Mouse (Mus musculus) CH12.LX (cell line): ENCODE measurements around the gene Eef2kmt. TPM values are rescaled to one million over a fixed set of nuclear protein-coding genes. Genes with fewer than 3 reads are reported as not detected.

Experiments used
- DNase-seq: peaks from one replicate; pipeline ENCODE4 v3.0.0-alpha.2; 2013; ENCODE audit errors: extremely low read depth
- H3K27ac ChIP-seq: 2 replicates; pipeline ENCODE4 v1.5.1; 2012; ENCODE audit warnings: low read depth, mild to moderate bottlenecking, control low read depth, moderate library complexity; ENCODE audit not compliant: insufficient read depth
- H3K27me3 ChIP-seq: replicated peaks from 2 replicates; pipeline ENCODE3; 2012; ENCODE audit warnings: inconsistent platforms
- H3K36me3 ChIP-seq, 2 experiments: replicated peaks in 1 of 2; 2 replicates each; pipeline versions ENCODE3 to v1.6.1; 2012; ENCODE audit warnings: inconsistent platforms in 1 of 2, low read length in 1 of 2, mild to moderate bottlenecking in 1 of 2, mixed read lengths in 1 of 2, moderate library complexity in 1 of 2; ENCODE audit not compliant: control insufficient read depth in 1 of 2, insufficient read depth in 1 of 2
- H3K4me1 ChIP-seq, 2 experiments: 2 replicates each; pipeline ENCODE4 v1.6.1; 2012; ENCODE audit warnings: inconsistent platforms in 1 of 2, moderate library complexity in 1 of 2; ENCODE audit not compliant: insufficient read depth in 2 of 2, control insufficient read depth in 1 of 2
- H3K4me2 ChIP-seq: 2 replicates; pipeline ENCODE4 v1.6.1; 2012; ENCODE audit warnings: low read depth, mild to moderate bottlenecking, control low read depth; ENCODE audit not compliant: poor library complexity, insufficient read depth, severe bottlenecking
- H3K4me3 ChIP-seq, 3 experiments: fragments of 150-350 bp in 1 of 3; sonication (generic) in 1 of 3; replicated peaks in 1 of 3; 2 replicates each; pipeline versions ENCODE3 to v1.5.1; 2011 to 2012; ENCODE audit warnings: low read depth in 2 of 3, low read length in 2 of 3, mild to moderate bottlenecking in 2 of 3, moderate library complexity in 2 of 3, control low read depth in 1 of 3, improper control_type of control experiment in 1 of 3, inconsistent platforms in 1 of 3, mixed read lengths in 1 of 3; ENCODE audit not compliant: poor library complexity in 1 of 3
- H3K79me2 ChIP-seq: replicated peaks from 2 replicates; pipeline ENCODE4 v1.6.1; 2012; ENCODE audit warnings: mild to moderate bottlenecking, moderate library complexity; ENCODE audit not compliant: control insufficient read depth, poor library complexity, insufficient read depth, severe bottlenecking; ENCODE audit errors: extremely low read depth
- H3K9ac ChIP-seq: 2 replicates; pipeline ENCODE4 v1.6.1; 2012; ENCODE audit warnings: low read depth, mild to moderate bottlenecking, control low read depth, moderate library complexity; ENCODE audit not compliant: insufficient read depth
- H3K9me3 ChIP-seq: replicated peaks from 2 replicates; pipeline ENCODE3; 2012; ENCODE audit warnings: low read length, inconsistent platforms, mixed read lengths
- BHLHE40 ChIP-seq: IDR thresholded peaks from 2 replicates; pipeline ENCODE4 v1.6.1; 2011; ENCODE audit warnings: mild to moderate bottlenecking, low read depth, low read length, improper control_type of control experiment
- CTCF ChIP-seq, 2 experiments: IDR thresholded peaks in 1 of 2; conservative IDR thresholded peaks in 1 of 2; 2 replicates each; pipeline ENCODE4 v1.5.1; 2011 to 2012; ENCODE audit warnings: low read depth in 2 of 2, low read length in 2 of 2, improper control_type of control experiment in 1 of 2, inconsistent platforms in 1 of 2, mild to moderate bottlenecking in 1 of 2, moderate library complexity in 1 of 2
- E2F4 ChIP-seq: IDR thresholded peaks from 2 replicates; pipeline ENCODE4 v1.6.1; 2011; ENCODE audit warnings: low read depth, low read length, improper control_type of control experiment; ENCODE audit not compliant: insufficient replicate concordance
- ETS1 ChIP-seq: conservative IDR thresholded peaks from 2 replicates; pipeline ENCODE4 v1.6.1; 2012; ENCODE audit warnings: low read depth, mild to moderate bottlenecking, inconsistent platforms, low read length, improper control_type of control experiment, moderate library complexity
- JUND ChIP-seq: conservative IDR thresholded peaks from 2 replicates; pipeline ENCODE4 v1.6.1; 2011; ENCODE audit warnings: low read depth, low read length, improper control_type of control experiment
- KAT2A ChIP-seq: IDR thresholded peaks from 2 replicates; pipeline ENCODE4 v1.6.1; 2012; ENCODE audit warnings: low read length, improper control_type of control experiment, inconsistent platforms; ENCODE audit not compliant: insufficient replicate concordance
- MAFK ChIP-seq: IDR thresholded peaks from 2 replicates; pipeline ENCODE4 v1.6.1; 2011; ENCODE audit warnings: low read length, improper control_type of control experiment; ENCODE audit not compliant: insufficient replicate concordance
- MAX ChIP-seq: IDR thresholded peaks from 2 replicates; pipeline ENCODE4 v1.6.1; 2011; ENCODE audit warnings: low read length, improper control_type of control experiment
- MAZ ChIP-seq: IDR thresholded peaks from 2 replicates; pipeline ENCODE4 v1.6.1; 2012; ENCODE audit warnings: low read depth, mild to moderate bottlenecking, inconsistent platforms, low read length, improper control_type of control experiment, moderate library complexity
- MEF2A ChIP-seq: IDR thresholded peaks from 2 replicates; pipeline ENCODE4 v1.6.1; 2014; ENCODE audit warnings: low read depth, mild to moderate bottlenecking, inconsistent platforms, low read length, improper control_type of control experiment, borderline replicate concordance
- NELFE ChIP-seq: IDR thresholded peaks from 2 replicates; pipeline ENCODE4 v1.6.1; 2011; ENCODE audit warnings: low read depth, low read length, improper control_type of control experiment
- PAX5 ChIP-seq: IDR thresholded peaks from 2 replicates; pipeline ENCODE4 v1.6.1; 2012; ENCODE audit warnings: low read length, inconsistent platforms, mixed read lengths
- POLR2A ChIP-seq: IDR thresholded peaks from 2 replicates; pipeline ENCODE4 v1.6.1; 2011; ENCODE audit warnings: low read depth, mild to moderate bottlenecking, improper control_type of control experiment, low read length
- RAD21 ChIP-seq: IDR thresholded peaks from 2 replicates; pipeline ENCODE4 v1.6.1; 2011; ENCODE audit warnings: low read depth, mild to moderate bottlenecking, low read length, improper control_type of control experiment, moderate library complexity
- RCOR1 ChIP-seq: conservative IDR thresholded peaks from 2 replicates; pipeline ENCODE4 v1.6.1; 2012; ENCODE audit warnings: low read depth, mild to moderate bottlenecking, inconsistent platforms, low read length, improper control_type of control experiment
- SMC3 ChIP-seq: IDR thresholded peaks from 2 replicates; pipeline ENCODE4 v1.6.1; 2011; ENCODE audit warnings: low read depth, low read length, improper control_type of control experiment
- TBP ChIP-seq: conservative IDR thresholded peaks from 2 replicates; pipeline ENCODE4 v1.6.1; 2011; ENCODE audit warnings: low read depth, low read length, improper control_type of control experiment
- TCF12 ChIP-seq: IDR thresholded peaks from 2 replicates; pipeline ENCODE4 v1.6.1; 2014; ENCODE audit warnings: low read depth, mild to moderate bottlenecking, inconsistent platforms, low read length, improper control_type of control experiment
- USF1 ChIP-seq: IDR thresholded peaks from 2 replicates; pipeline ENCODE4 v1.6.1; 2014; ENCODE audit warnings: low read depth, mild to moderate bottlenecking, inconsistent platforms, low read length, improper control_type of control experiment
- ZC3H11A ChIP-seq: IDR thresholded peaks from 2 replicates; pipeline ENCODE4 v1.6.1; 2012; ENCODE audit warnings: low read depth, mild to moderate bottlenecking, inconsistent platforms, low read length, improper control_type of control experiment
- ZKSCAN1 ChIP-seq: IDR thresholded peaks from 2 replicates; pipeline ENCODE4 v1.6.1; 2012; ENCODE audit warnings: low read depth, inconsistent platforms, low read length, improper control_type of control experiment, borderline replicate concordance
- ZMIZ1 ChIP-seq: IDR thresholded peaks from 2 replicates; pipeline ENCODE4 v1.6.1; 2012; ENCODE audit warnings: low read depth, mild to moderate bottlenecking, inconsistent platforms, low read length, improper control_type of control experiment
- dilution Hi-C: fragments of 300-500 bp; cut with MboI; formaldehyde crosslinking; loops from 2 replicates; pipeline ENCODE4 v1.14.3; 2020; ENCODE audit warnings: low sequenced_read_pairs; ENCODE audit not compliant: extremely low pct_unique_long_range_greater_than_20kb, extremely low pct_ligation_motif_present
- in situ Hi-C: fragments of 300-500 bp; cut with MboI; formaldehyde crosslinking; loops from 3 replicates; pipeline ENCODE4 v1.14.3; 2019; ENCODE audit warnings: low sequenced_read_pairs, low pct_ligation_motif_present, low pct_unique_long_range_greater_than_20kb, mixed read lengths
- polyA plus RNA-seq: library from polyadenylated mRNA; unstranded; fragments of >175 nt; gene quantifications from 2 replicates; pipeline ENCODE4 v1.2.1, GENCODE M21; 2012; ENCODE audit warnings: low read depth; ENCODE audit not compliant: insufficient read length
- total RNA-seq, 2 experiments: library from RNA; depleted of rRNA; stranded (reverse); fragments of 300-350 nt in 1 of 2; fragments of >200 nt in 1 of 2; gene quantifications; 2 replicates each; pipeline ENCODE4 v1.2.3; 2012 to 2014

The Eef2kmt gene
- total and polyA plus RNA-seq, 3 experiments, result 38.5 to 41.6 (median 39.8) TPM

DNA sequence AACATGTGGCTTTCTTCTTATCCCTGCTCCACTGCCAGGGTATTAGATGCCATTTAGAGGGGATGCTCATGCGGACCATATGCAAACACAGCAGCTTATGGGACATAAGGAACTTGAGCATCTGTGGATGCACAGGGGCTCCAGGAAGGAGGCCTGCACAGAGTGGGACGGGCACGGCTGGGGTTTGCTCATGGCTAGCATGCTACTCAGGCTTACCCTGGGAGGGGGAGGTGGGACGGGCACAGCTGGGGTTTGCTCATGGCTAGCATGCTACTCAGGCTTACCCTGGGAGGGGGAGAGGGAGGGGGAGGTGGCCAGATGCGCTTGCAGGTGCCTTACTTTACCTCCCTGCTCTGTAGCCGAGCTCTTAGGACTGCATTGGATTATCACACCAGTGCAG is 12.9 kb downstream of the Eef2kmt start:
- dilution Hi-C loops, result no loop called here
- TF ChIP-seq MAFK (no peak), ZKSCAN1 (no peak), NELFE (no peak), BHLHE40 (no peak), MAZ (no peak), TCF12 (no peak), POLR2A (no peak), TBP (no peak), ZMIZ1 (no peak), PAX5 (no peak), CTCF (conservative IDR thresholded peaks at IDR 0.05 in 1 of 2, IDR thresholded peaks at IDR 0.05 in 1 of 2; ENCODE audit: low read depth in 2 of 2, low read length in 2 of 2) (no peak), ETS1 (no peak), SMC3 (no peak), MEF2A (no peak), USF1 (no peak), JUND (no peak), RCOR1 (no peak), KAT2A (no peak)
- Histone ChIP-seq H3K4me3 (no peak overlapping the region), H3K27ac (no peak overlapping the region), H3K9ac (no peak overlapping the region), H3K4me1 (no peaks in the 10 kb centered on the region), H3K36me3 (peaks cover 83 to 97% of the 10 kb centered on the region in 2 experiments), H3K79me2 (no peaks in the 10 kb centered on the region), H3K27me3 (no peaks in the 10 kb centered on the region), H3K4me2 (no peak overlapping the region), H3K9me3 (no peaks in the 10 kb centered on the region)
- in situ Hi-C loops, result loop anchor here (5.0 kb wide), 1 partner anchor 36 kb away; no protein-coding TSS in a partner anchor
- DNase-seq, result no peak

DNA sequence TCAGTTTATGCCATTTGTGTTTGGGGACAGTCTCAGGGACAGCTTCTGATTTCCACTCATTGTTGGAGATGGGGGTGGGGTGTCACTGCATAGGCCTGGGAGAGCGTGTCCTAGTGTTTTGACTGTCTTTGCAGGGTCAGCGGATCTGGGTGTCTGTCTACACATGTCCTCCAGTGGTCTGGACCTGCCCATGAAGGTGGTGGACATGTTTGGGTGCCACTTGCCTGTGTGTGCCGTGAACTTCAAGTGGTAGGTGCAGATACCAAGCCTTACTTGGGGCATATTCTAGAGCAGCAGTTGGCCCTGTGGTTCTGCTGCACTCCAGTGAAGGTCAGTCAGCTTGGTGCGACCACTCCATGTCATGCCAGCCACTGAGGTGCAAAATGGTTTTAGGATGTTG is 13.4 kb downstream of the Eef2kmt start:
- no peak overlapping the region for H3K9ac ChIP-seq
- H3K27me3 ChIP-seq, result no peaks in the 10 kb centered on the region
- dilution Hi-C loops, result no loop called here
- no peaks in the 10 kb centered on the region for H3K9me3 ChIP-seq
- no peak for DNase-seq
- H3K4me1 ChIP-seq, result no peaks in the 10 kb centered on the region
- H3K4me3 ChIP-seq, result no peak overlapping the region
- in situ Hi-C loops, result loop anchor here (5.0 kb wide), 1 partner anchor 35 kb away; no protein-coding TSS in a partner anchor
- no peaks in the 10 kb centered on the region for H3K79me2 ChIP-seq
- no peak overlapping the region for H3K4me2 ChIP-seq
- H3K36me3 ChIP-seq, result peaks cover 78 to 95% of the 10 kb centered on the region in 2 experiments
- TF ChIP-seq CTCF (conservative IDR thresholded peaks at IDR 0.05 in 1 of 2, IDR thresholded peaks at IDR 0.05 in 1 of 2; ENCODE audit: low read depth in 2 of 2, low read length in 2 of 2), result no peak
- no peak for TF ChIP-seq ZMIZ1
- TF ChIP-seq MAX, result no peak
- no peak for TF ChIP-seq E2F4
- TF ChIP-seq KAT2A, result no peak
- no peak for TF ChIP-seq RAD21
- no peak for TF ChIP-seq ZC3H11A
- TF ChIP-seq RCOR1, result no peak
- no peak for TF ChIP-seq NELFE
- H3K27ac ChIP-seq, result no peak overlapping the region
